Comparison of ENCODE assay signal across 26 mouse cellular contexts in the genomic region with DNA sequence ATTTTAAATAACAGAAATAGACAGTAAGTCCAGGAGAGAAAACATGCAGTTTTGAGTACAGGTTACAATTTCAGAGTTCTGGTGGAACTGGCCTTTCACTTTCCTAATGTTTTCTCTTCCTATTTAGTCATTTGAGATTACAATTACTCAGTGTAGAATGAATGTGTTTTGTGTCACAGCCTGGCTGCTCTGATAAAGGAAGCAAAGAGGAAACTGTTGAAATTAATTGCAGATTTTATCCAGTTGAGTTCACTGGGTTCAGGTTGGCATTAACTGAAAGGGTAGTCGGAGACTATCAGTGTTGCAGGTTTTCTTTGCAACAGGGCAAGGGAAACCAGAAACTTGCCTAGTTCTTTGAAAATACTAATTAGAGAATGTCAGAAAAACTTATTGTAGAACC.
"Had no signal": no experiment of that assay in that cellular context is flagged by ENCODE, and none has a peak within 500 bp of the region (broad histone marks: within the 10 kb centered on the region; RNA-seq: fewer than 3 reads in every experiment).

No protein-coding gene starts in this region.

- H3K4me3 ChIP-seq: embryonic facial prominence, embryonic 10.5 days; embryonic facial prominence, embryonic 12.5 days; embryonic facial prominence, embryonic 13.5 days; embryonic facial prominence, embryonic 15.5 days; erythroblast, embryonic 14.5 days; forebrain, embryonic 10.5 days; forebrain, embryonic 12.5 days; forebrain, embryonic 13.5 days; forebrain, embryonic 15.5 days; gastrocnemius, adult 2 months; heart, adult 2 months had no signal

- H3K27ac ChIP-seq: embryonic facial prominence, embryonic 10.5 days; embryonic facial prominence, embryonic 12.5 days; embryonic facial prominence, embryonic 13.5 days; embryonic facial prominence, embryonic 15.5 days; forebrain, embryonic 10.5 days; forebrain, embryonic 12.5 days; forebrain, embryonic 13.5 days; forebrain, embryonic 15.5 days; gastrocnemius, adult 2 months; heart, adult 2 months had no signal

- H3K4me1 ChIP-seq: embryonic facial prominence, embryonic 12.5 days; embryonic facial prominence, embryonic 13.5 days; embryonic facial prominence, embryonic 15.5 days; forebrain, embryonic 10.5 days; forebrain, embryonic 12.5 days; forebrain, embryonic 13.5 days; forebrain, embryonic 15.5 days had no signal

- H3K9me3 ChIP-seq: embryonic facial prominence, embryonic 10.5 days; embryonic facial prominence, embryonic 12.5 days; embryonic facial prominence, embryonic 15.5 days; forebrain, embryonic 10.5 days; forebrain, embryonic 12.5 days; forebrain, embryonic 13.5 days; forebrain, embryonic 15.5 days had no signal

- H3K9ac ChIP-seq: embryonic facial prominence, embryonic 12.5 days; embryonic facial prominence, embryonic 13.5 days; embryonic facial prominence, embryonic 15.5 days; forebrain, embryonic 12.5 days; forebrain, embryonic 13.5 days; forebrain, embryonic 15.5 days; forebrain, postnatal 0 days had no signal

- H3K27me3 ChIP-seq: embryonic facial prominence, embryonic 12.5 days; embryonic facial prominence, embryonic 13.5 days; embryonic facial prominence, embryonic 15.5 days; forebrain, embryonic 12.5 days; forebrain, embryonic 13.5 days; forebrain, embryonic 15.5 days had no signal

- ATAC-seq: forebrain, embryonic 13.5 days; forebrain, embryonic 14.5 days; forebrain, embryonic 15.5 days; forebrain, embryonic 16.5 days; forebrain, postnatal 0 days had no signal

- H3K36me3 ChIP-seq: embryonic facial prominence, embryonic 10.5 days; embryonic facial prominence, embryonic 12.5 days; embryonic facial prominence, embryonic 13.5 days; embryonic facial prominence, embryonic 15.5 days; forebrain, embryonic 10.5 days; forebrain, embryonic 12.5 days; forebrain, embryonic 15.5 days had no signal

- H3K4me2 ChIP-seq: embryonic facial prominence, embryonic 12.5 days; embryonic facial prominence, embryonic 13.5 days; embryonic facial prominence, embryonic 15.5 days; forebrain, embryonic 12.5 days; forebrain, embryonic 13.5 days; forebrain, embryonic 15.5 days had no signal

- DNase-seq: cerebellum, adult 9-11 months; cerebellum, postnatal 10 days; cerebellum, postnatal 14 days; cerebellum, postnatal 25 days; cerebellum, postnatal 36 days; embryo, embryonic 11 days; forebrain, postnatal 0 days; gastrocnemius, adult 2 months; gastrocnemius, postnatal 10 days; gastrocnemius, postnatal 14 days; gastrocnemius, postnatal 25 days; gastrocnemius, postnatal 36 days; heart, adult 11 months; heart, adult 18-20 months; heart, adult 2 months had no signal
